Mouse (Mus musculus) kidney, adult 10 weeks (tissue): ENCODE data around the gene Ddx27. TPM values are rescaled to one million over a fixed set of nuclear protein-coding genes. Genes with fewer than 3 reads are reported as not detected.

ENCODE experiments used
- polyA plus RNA-seq: library from polyadenylated mRNA; stranded (reverse); fragments of 350-450 nt; fragmentation: Illumina TruSeq; extraction: RNeasy Lipid Tissue Mini Kit (QIAGEN cat#74804); gene quantifications from one replicate; pipeline ENCODE4 v1.2.3, GENCODE M21; 2014; ENCODE audit warnings: low read depth, low replicate concordance

The Ddx27 gene
- polyA plus RNA-seq = 9.2 TPM

DNA sequence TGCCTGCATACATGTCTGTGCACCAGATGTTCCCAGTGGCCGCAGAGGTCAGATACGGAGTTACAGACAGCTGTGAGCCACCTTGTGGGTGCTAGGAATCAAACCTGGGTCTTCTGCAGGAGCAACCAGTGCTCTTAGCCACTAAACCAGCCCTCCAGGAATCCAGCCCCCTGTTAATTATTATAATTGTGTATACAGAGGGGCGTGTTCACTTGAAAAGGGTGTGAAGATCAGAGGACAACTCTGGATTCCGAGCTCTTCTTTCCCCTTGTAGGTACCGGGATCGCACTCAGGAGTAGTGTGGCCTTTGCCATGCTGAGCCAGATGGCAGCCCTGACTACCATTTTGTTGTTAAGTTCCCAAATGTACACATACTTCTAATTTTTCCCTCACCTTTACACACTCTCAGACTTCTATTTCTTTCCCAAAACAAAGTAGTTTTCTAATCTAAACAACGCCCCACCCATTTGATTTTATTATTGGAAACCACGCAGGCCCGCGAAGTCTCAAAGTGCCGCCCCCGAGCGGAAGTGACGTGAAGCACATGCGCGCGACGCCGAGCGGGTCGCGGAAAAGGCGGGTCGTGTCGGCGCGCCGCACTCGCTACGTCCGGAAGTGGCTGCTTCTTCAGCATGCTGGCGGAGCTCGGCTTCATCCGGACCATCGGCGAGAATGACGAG is at the start of gene Ddx27:
TSS of gene Ddx27 (plus strand) at position 492 of the 680 bp plus-strand sequence.

DNA sequence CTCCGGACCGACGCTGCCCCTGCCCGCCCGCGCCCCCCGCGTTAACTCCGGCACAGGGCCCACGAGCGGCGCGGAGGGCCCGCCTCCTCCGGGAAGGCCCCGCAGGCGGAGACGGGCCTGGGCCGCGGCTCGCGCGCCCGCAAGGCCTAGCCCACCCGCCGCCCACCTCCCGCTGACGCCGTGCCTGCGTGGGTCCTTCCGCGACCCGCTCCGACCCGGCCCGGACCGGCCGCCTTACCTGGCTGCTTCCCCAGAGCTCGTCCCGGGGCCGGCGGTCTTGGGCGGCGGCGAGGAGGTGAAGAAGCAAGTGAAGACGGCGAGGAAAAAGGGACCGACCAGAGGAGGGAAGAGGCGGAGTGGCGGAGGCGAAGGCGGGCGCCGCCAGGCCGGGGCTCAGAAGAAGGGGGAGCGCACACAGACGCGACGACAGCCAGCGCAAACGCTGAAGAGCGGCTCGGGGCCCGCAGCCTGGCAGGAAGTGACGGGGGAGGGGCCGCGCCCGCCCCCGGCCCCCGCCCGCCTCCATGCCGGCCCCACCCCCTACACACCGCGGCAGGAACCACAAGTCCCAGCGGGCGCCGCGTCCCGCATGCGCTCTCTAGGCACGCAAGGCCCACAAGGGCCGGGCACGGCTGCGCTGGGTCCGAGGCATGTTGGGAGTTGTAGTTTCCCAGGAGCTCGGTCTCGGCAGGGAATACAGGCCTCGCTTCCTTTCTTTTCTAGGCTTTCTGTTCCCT is 19.0 kb upstream of the Ddx27 start, which contains the start of gene Stau1:
TSS of gene Stau1 (minus strand) at position 504 of the 737 bp plus-strand sequence.

DNA sequence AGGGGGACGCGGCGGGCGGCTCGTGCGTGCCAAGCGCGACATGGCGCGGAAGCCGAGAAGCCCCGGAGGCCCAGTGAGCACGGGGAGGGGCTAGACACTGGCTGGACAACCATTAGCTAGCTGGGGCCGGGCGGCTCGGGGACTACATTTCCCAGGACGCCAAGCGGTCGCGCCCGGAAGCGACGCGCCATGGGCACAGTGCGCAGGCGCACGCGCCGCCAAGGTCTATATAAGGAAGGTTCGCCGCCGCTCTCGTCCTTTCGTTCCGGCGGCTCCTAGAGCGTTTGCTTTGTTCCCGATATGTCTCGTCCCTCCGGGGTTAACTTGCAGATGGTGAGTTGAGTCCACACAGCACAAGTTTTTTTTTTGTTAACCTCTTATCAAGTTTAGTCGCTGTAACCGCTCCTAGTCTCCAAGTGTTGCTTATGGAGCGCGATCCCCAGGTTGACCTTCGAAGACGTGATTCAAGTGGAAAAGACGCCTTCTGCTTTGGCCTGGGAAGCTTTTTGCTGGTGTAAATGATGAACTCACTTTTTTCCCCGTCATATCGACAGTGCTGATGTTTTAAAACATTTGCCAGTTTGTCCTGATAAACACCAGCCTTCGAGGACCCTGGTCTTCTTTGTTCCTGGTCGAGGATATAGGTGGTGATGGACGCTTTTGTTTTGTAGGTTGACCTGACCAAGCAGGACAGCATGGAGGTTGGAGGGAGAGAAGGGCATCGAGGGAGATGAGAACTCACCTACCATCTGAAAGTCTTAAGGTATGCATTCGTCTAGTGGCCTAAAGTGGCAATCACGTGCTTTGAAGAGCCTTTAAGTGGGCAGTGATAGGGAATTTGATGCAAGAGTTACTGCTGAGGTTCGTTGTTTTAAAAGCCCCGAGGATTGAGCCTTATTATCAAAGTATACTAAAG is 48.2 kb downstream of the Ddx27 start, which contains the start of gene Znfx1:
TSS of gene Znfx1 (minus strand) at position 51 of the 916 bp plus-strand sequence.

Other genes with a start within 250 kb of the Ddx27 start
- 0.49 TPM for gene Trp53rkb, start 222.7 kb upstream of the Ddx27 start, polyA plus RNA-seq
- 16.9 TPM for gene Arfgef2, start 209.6 kb upstream of the Ddx27 start, polyA plus RNA-seq
- 165 TPM for gene Cse1l, start 109.2 kb upstream of the Ddx27 start, polyA plus RNA-seq
- gene Stau1, start 18.9 kb upstream of the Ddx27 start, polyA plus RNA-seq = 30.2 TPM
- gene Znfx1, start 47.8 kb downstream of the Ddx27 start, polyA plus RNA-seq = 7.6 TPM
- 1.0 TPM for gene Kcnb1, start 175.0 kb downstream of the Ddx27 start, polyA plus RNA-seq
- 0.69 TPM for gene Ptgis, start 225.4 kb downstream of the Ddx27 start, polyA plus RNA-seq